Mouse (Mus musculus): ENCODE data around the gene Nans. TPM values are rescaled to one million over a fixed set of nuclear protein-coding genes. Genes with fewer than 3 reads are reported as not detected.

The Nans gene
- polyA plus RNA-seq, 1 experiment from 2014 or later: 74.0 TPM

DNA sequence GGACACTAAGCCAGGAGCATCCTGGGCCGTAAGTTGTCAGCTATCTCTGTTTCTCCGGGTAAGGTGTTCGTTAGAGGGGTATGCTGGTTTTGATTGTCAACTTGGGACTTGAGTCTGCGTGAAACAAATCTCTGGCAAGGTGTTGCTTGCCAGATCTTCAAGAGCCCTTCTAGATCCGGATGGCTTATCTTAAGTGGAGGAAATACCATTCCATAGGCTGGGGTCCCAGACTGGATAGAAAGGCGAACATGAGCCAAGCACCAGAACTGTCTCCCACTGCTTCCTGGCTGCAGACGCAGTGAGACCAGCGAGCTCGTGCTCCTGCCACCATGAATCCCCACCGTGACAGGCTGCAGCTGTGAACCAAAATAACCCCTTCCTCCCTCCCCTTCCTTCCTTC lies 32.4 kb downstream of the Nans start:
- Histone ChIP-seq H3K27ac (no peak overlapping the region), H3K4me1 (no peaks in the 10 kb centered on the region), H3K4me2 (no peak overlapping the region), H3K27me3 (0 out of 2 replicates have a peak, but pooled peaks cover 3% of the 10 kb centered on the region), H3K36me3 (ENCODE audit: poor library complexity, severe bottlenecking) (no peaks in the 10 kb centered on the region), H3K9ac (no peak overlapping the region), H3K9me3 (replicated peaks) (no peaks in the 10 kb centered on the region; the same call in 1 of the 2 replicates), H3K4me3 (no peak overlapping the region)
- ATAC-seq: no peak
- WGBS: 86% methylated on average over 10 of the region's 10 CpGs

DNA sequence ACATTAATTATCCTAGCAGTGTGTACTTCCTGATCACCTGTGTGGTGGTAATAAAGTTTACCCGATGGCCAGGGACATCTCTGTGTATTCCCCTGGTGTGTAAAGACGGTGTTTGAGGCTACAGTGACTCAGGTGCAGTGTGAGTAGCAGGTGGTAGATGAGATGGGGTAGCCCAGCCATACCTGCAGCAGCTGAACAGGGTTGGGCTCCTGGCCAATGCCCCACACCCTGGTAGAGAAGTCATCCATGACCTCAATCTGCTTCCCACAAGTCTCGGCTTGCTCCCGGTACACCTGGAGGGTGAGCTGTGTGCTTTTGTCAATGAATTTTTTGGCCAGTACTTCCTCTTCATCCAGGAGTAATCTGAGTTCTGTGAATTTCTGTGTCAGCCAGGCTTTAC lies 34.3 kb downstream of the Nans start:
- 89% methylated on average over 4 of the region's 4 CpGs for WGBS
- Histone ChIP-seq H3K9ac (no peak overlapping the region), H3K36me3 (ENCODE audit: poor library complexity, severe bottlenecking) (no peaks in the 10 kb centered on the region), H3K27ac (no peak overlapping the region), H3K27me3 (0 out of 2 replicates have a peak, but pooled peaks cover 5% of the 10 kb centered on the region), H3K9me3 (replicated peaks) (no peaks in the 10 kb centered on the region; the same call in 1 of the 2 replicates), H3K4me1 (peaks cover 5% of the 10 kb centered on the region; the same call in 1 of the 2 replicates), H3K4me3 (no peak overlapping the region), H3K4me2 (no peak overlapping the region)
- ATAC-seq: no peak

DNA sequence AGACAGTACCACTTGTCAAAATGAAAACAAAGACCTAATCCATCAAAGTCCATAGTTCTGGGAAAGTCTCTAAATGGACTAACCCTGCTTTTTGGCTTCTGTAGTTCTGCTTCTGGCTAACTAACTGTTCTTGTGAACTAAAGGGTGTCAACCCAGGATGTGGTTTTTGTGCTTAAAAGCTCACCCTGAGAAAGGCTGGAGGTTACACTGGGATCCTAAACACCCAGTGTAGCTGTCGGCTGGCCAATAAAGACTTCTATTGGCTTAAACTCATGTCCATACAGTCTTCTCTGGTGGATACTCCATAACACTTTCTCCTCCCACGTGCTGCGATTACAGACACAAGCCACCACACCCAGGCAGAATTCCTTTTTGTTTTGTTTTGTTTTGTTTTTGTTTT lies 37.2 kb downstream of the Nans start:
- Histone ChIP-seq H3K4me1 (peaks cover 5% of the 10 kb centered on the region; the same call in 1 of the 2 replicates), H3K4me2 (no peak overlapping the region), H3K36me3 (ENCODE audit: poor library complexity, severe bottlenecking) (no peaks in the 10 kb centered on the region), H3K27me3 (0 out of 2 replicates have a peak, but pooled peaks cover 5% of the 10 kb centered on the region), H3K9ac (no peak overlapping the region), H3K27ac (no peak overlapping the region), H3K4me3 (no peak overlapping the region), H3K9me3 (replicated peaks) (no peaks in the 10 kb centered on the region; the same call in 1 of the 2 replicates)
- WGBS: 89% methylated on average over 3 of the region's 3 CpGs
- ATAC-seq: no peak

GRCm38 (mm10) chr4:46526798-46527557 lies 37.9 kb downstream of the Nans start:
- H3K27ac ChIP-seq: no peak overlapping the region
- ATAC-seq: no peak

DNA sequence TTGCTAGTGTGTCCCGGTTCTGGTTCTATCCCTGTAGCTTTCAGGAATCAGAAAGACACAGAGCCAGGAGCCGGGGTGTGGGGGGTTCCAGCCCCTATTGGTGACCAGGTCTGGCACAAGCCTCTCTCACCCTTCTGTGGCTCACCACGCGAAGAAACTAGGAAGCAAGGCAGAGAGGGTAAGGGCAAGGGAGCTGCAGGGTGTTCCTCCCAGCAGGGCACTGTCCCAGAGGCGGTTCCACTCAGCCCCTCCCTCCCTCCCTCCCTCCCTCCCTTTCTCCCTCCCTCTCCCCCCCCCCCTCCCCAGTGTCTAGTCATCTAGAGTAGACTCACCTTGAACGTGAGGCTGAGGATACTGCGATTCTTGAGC lies 38.5 kb downstream of the Nans start:
- no peak overlapping the region for H3K9ac ChIP-seq
- peak overlapping the region; percentile 13; the same call in 1 of the 2 replicates for H3K4me3 ChIP-seq
- WGBS: 4% methylated on average over 6 of the region's 7 CpGs
- H3K4me1 ChIP-seq: peaks cover 5% of the 10 kb centered on the region; the same call in 1 of the 2 replicates
- no peaks in the 10 kb centered on the region; the same call in 1 of the 2 replicates for H3K9me3 ChIP-seq (replicated peaks)
- peak; percentile 45; the same call in 1 of the 2 replicates for ATAC-seq
- no peaks in the 10 kb centered on the region for H3K36me3 ChIP-seq (ENCODE audit: poor library complexity, severe bottlenecking)
- no peak overlapping the region for H3K27ac ChIP-seq
- H3K27me3 ChIP-seq: peaks cover 8% of the 10 kb centered on the region
- peak overlapping the region; percentile 52 for H3K4me2 ChIP-seq

More at GRCm38 (mm10) chr4:46526798-46527557, 37.9 kb downstream of the Nans start:
- Histone ChIP-seq H3K4me3 (peak overlapping the region; percentile 13; the same call in 1 of the 2 replicates), H3K36me3 (ENCODE audit: poor library complexity, severe bottlenecking) (no peaks in the 10 kb centered on the region), H3K4me1 (peaks cover 5% of the 10 kb centered on the region; the same call in 1 of the 2 replicates), H3K9ac (no peak overlapping the region), H3K9me3 (replicated peaks) (no peaks in the 10 kb centered on the region; the same call in 1 of the 2 replicates), H3K4me2 (peak overlapping the region; percentile 52), H3K27me3 (peaks cover 5% of the 10 kb centered on the region; the same call in 1 of the 2 replicates)
- WGBS: 31% methylated on average over 17 of the region's 17 CpGs

GRCm38 (mm10) chr4:46529722-46530121 lies 40.7 kb downstream of the Nans start:
- no peak for ATAC-seq
- H3K4me1 ChIP-seq: peaks cover 9% of the 10 kb centered on the region; the same call in 1 of the 2 replicates
- no peak overlapping the region for H3K9ac ChIP-seq
- H3K9me3 ChIP-seq (replicated peaks): no peaks in the 10 kb centered on the region
- H3K36me3 ChIP-seq (ENCODE audit: poor library complexity, severe bottlenecking): no peaks in the 10 kb centered on the region
- WGBS: 57% methylated on average over 7 of the region's 7 CpGs
- peaks cover 26% of the 10 kb centered on the region for H3K27me3 ChIP-seq
- H3K4me3 ChIP-seq: no peak overlapping the region
- no peak overlapping the region for H3K27ac ChIP-seq
- H3K4me2 ChIP-seq: no peak overlapping the region

GRCm38 (mm10) chr4:46532511-46532910 lies 43.5 kb downstream of the Nans start:
- Histone ChIP-seq H3K27ac (no peak overlapping the region), H3K36me3 (ENCODE audit: poor library complexity, severe bottlenecking) (no peaks in the 10 kb centered on the region), H3K4me2 (no peak overlapping the region), H3K4me3 (no peak overlapping the region), H3K27me3 (peaks cover 51% of the 10 kb centered on the region), H3K9ac (no peak overlapping the region), H3K4me1 (peaks cover 15% of the 10 kb centered on the region), H3K9me3 (replicated peaks) (no peaks in the 10 kb centered on the region)
- 84% methylated on average over 2 of the region's 2 CpGs for WGBS
- no peak for ATAC-seq

DNA sequence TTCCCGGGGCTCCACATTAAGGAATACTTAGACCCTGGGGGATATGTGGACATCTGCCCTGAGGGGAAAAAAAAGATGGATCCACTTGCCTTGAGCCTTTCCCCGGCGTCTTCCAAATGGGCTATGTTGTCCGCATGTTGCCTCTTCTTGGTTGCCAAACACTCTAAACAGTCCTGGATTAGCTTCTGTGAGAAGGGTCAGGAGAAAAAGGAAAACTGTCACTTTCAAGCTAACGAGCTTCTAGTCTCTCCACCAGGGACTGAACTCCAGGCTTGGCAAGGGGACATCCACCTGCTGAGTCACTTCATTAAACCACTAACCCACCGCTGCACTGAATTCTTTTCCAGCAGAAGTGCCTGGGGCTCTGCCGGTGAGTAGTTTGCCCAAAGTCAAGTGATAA lies 43.9 kb downstream of the Nans start:
- no peak overlapping the region for H3K4me3 ChIP-seq
- H3K4me2 ChIP-seq: no peak overlapping the region
- H3K4me1 ChIP-seq: peaks cover 15% of the 10 kb centered on the region
- H3K9me3 ChIP-seq (replicated peaks): no peaks in the 10 kb centered on the region
- H3K9ac ChIP-seq: no peak overlapping the region
- 61% methylated on average over 7 of the region's 7 CpGs for WGBS
- peaks cover 55% of the 10 kb centered on the region for H3K27me3 ChIP-seq
- no peak for ATAC-seq
- no peaks in the 10 kb centered on the region for H3K36me3 ChIP-seq (ENCODE audit: poor library complexity, severe bottlenecking)
- no peak overlapping the region for H3K27ac ChIP-seq

- H3K9ac ChIP-seq: no peak overlapping the region
- H3K27me3 ChIP-seq: peaks cover 63% of the 10 kb centered on the region
- 13% methylated on average over 29 of the region's 29 CpGs for WGBS
- ATAC-seq: no peak
- H3K4me2 ChIP-seq: peak overlapping the region; percentile 47
- peaks cover 15% of the 10 kb centered on the region for H3K4me1 ChIP-seq
- no peaks in the 10 kb centered on the region for H3K36me3 ChIP-seq (ENCODE audit: poor library complexity, severe bottlenecking)
- H3K9me3 ChIP-seq (replicated peaks): no peaks in the 10 kb centered on the region
- H3K4me3 ChIP-seq: peak overlapping the region; percentile 24
- H3K27ac ChIP-seq: no peak overlapping the region
These were observed 45.1 kb downstream of the Nans start for GRCm38 (mm10) chr4:46533934-46534720.

GRCm38 (mm10) chr4:46535094-46535830 lies 46.2 kb downstream of the Nans start:
- WGBS: 8% methylated on average over 16 of the region's 16 CpGs
- H3K9ac ChIP-seq: peak overlapping the region; percentile 46; the same call in 1 of the 2 replicates
- peaks cover 15% of the 10 kb centered on the region for H3K4me1 ChIP-seq
- H3K4me2 ChIP-seq: peak overlapping the region; percentile 70
- H3K9me3 ChIP-seq (replicated peaks): no peaks in the 10 kb centered on the region
- peaks cover 63% of the 10 kb centered on the region for H3K27me3 ChIP-seq
- H3K4me3 ChIP-seq: peak overlapping the region; percentile 47
- H3K27ac ChIP-seq: no peak overlapping the region
- ATAC-seq: no peak
- no peaks in the 10 kb centered on the region for H3K36me3 ChIP-seq (ENCODE audit: poor library complexity, severe bottlenecking)

DNA sequence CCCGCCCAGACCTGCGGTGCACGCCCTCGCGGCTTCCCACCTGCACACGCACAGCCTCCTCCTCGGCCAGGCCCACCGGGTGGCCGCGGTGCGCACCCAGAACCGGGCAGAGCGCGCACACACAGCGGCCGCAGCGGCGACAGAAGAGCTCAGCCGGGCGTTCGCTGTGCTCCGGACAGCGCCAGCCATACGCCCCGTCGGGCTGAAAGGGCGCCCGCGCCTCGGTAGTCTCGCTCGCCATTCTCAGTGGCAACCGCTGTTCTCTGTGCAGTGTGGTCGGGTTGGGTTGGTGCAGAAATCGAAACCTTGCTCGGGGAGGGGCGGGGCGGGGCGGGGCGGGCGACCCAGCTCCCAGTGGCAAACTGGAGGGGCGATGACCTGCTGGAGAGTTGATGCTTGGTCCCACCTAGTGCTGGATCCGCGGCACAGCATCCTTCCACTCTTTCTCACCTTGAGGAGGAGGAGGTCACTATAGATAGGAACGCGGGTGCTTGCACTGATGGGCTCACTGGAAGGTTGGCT lies 46.9 kb downstream of the Nans start, which contains the start of gene Trim14:
TSS of gene Trim14 (minus strand) at position 302 of the 522 bp plus-strand sequence.
- peaks cover 63% of the 10 kb centered on the region for H3K27me3 ChIP-seq
- H3K4me1 ChIP-seq: peaks cover 15% of the 10 kb centered on the region
- H3K36me3 ChIP-seq (ENCODE audit: poor library complexity, severe bottlenecking): no peaks in the 10 kb centered on the region
- peak; percentile 50; the same call in 1 of the 2 replicates for ATAC-seq
- WGBS: under 1% methylated on average over 41 of the region's 46 CpGs
- H3K4me2 ChIP-seq: peak within 1 kb of the TSS; percentile 70
- H3K9ac ChIP-seq: peak within 1 kb of the TSS; percentile 46
- no peaks in the 10 kb centered on the region for H3K9me3 ChIP-seq (replicated peaks)
- no peak within 1 kb of the TSS for H3K27ac ChIP-seq
- H3K4me3 ChIP-seq: peak within 1 kb of the TSS; percentile 47

Measured in forebrain, embryonic 13.5 days (tissue).